Mouse (Mus musculus) spleen, adult 18-20 months (tissue): ENCODE data around the gene Zkscan7.

Experiments used
- DNase-seq, 2 experiments: peaks; one replicate each; pipeline ENCODE4 v3.0.0; 2022; ENCODE audit warnings: mixed read lengths in 2 of 2

Gene Zkscan7

DNA sequence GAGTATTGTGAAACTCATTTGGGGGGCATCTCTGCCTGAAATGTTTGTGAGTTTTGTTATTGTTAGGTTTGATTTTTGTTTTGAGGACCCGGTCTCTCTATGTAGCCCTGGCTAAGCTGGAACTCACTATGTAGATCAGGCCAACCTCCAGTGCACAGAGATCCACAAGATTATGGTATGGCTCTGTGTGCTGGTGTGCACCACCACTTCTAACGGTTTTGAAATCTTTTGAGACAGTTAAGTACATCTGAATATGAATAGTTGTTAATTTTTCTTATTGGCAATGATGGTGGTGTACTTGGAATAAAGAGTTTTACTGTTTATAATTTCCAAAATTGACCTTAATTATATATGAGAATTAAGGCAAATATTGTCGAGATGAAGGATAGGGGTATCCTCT is 37.0 kb downstream of the Zkscan7 start:
- no peak for DNase-seq

DNA sequence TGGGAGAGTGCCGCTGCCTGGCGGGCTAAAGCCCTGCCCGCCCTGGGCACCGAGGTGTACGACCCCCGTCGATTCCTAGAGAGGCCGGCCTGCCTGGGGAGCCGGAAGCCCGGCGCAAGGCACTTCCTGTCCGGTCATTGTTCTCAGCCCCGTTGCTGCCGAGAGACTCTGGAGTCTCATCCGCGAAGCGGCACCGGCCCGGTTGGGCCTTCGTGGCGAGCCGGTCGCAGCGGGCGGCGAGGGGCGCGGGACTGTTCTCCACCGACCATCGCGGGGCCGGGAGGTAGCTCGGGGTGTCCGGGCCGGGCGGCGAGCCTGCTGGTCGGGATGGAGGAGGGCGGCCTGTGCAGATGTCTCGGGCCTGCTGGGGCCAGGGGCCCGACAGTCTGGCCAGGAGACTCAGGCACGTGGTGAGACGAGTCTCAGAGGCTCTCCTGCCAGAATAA is 37.5 kb downstream of the Zkscan7 start, which contains the start of gene Zfp105:
Gene Zfp105, plus strand, starts transcription at position 137 of the 446 bp plus-strand sequence.
- peak in 1 of 2 experiments; percentile 24 for DNase-seq

DNA sequence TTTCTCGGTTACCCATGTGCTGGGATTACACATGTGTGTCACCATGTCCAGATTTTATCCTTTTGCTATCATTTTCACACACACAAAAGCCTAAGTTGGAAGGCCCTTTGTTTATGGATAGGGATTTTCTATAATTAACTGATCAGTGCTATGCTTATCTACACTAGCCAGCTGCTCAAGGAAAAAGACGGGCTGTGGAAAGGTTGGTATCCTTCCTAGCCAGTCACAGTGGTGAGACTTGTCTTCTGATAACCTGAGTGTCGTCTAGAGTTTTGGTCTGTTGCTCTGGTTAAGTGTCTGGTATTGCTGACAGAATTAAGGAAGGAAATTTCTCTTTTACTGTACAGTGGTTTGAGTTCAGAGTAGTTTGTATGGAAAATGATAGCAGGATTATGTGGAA is 43.4 kb downstream of the Zkscan7 start:
- DNase-seq, result no peak
